Mouse (Mus musculus) small intestine, adult 2 months (tissue): ENCODE data around the gene Eno2.

Source experiments
- CTCF ChIP-seq: fragments of 200-500 bp; IDR thresholded peaks from 2 replicates; pipeline ENCODE4 v1.5.1; 2012; ENCODE audit warnings: low read depth, mild to moderate bottlenecking, control low read depth, inconsistent platforms, low read length, moderate library complexity, mixed read lengths; ENCODE audit not compliant: insufficient replicate concordance, insufficient read length; ENCODE audit errors: extremely low read depth
- POLR2A ChIP-seq: fragments of 200-500 bp; IDR thresholded peaks from 2 replicates; pipeline ENCODE4 v1.6.1; 2012; ENCODE audit warnings: low read depth, mild to moderate bottlenecking, control low read depth, inconsistent platforms, low read length, moderate library complexity

DNA sequence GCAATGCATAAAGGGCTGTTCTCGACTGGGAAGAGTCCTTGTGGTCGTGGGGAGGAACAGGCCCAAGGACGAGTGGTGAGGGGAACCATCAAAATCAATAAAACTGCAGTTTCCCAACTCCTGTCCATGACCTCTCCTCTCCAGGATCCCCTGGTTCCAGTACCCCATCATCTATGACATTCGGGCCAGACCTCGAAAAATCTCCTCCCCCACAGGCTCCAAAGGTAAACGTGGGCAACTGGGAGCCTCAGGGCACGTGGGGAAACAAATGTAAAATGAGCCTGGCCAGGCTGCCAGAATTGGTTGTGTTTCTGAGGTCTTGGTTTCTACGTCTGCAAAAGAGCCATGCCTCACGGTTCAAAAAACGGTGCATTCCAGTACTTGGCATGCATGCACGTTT is 56.6 kb downstream of the Eno2 start:
- no peak for TF ChIP-seq POLR2A
- TF ChIP-seq CTCF, result no peak
